Mouse (Mus musculus) ES-Bruce4 (cell line): ENCODE measurements around the gene Tubg2. TPM values are rescaled to one million over a fixed set of nuclear protein-coding genes. Genes with fewer than 3 reads are reported as not detected.

Experiments used
- H3K27ac ChIP-seq: 2 replicates; pipeline ENCODE4 v1.5.1; 2012; ENCODE audit warnings: low read length, inconsistent platforms; ENCODE audit not compliant: insufficient read depth
- H3K27me3 ChIP-seq: 2 replicates; pipeline ENCODE4 v1.6.1; 2012; ENCODE audit warnings: mild to moderate bottlenecking, low read length, inconsistent platforms; ENCODE audit not compliant: control insufficient read depth, poor library complexity, insufficient read depth, severe bottlenecking
- H3K36me3 ChIP-seq: 2 replicates; pipeline ENCODE4 v1.6.1; 2012; ENCODE audit warnings: inconsistent platforms, mild to moderate bottlenecking, low read length, moderate library complexity; ENCODE audit not compliant: control insufficient read depth, poor library complexity, insufficient read depth, severe bottlenecking
- H3K4me1 ChIP-seq: one replicate; pipeline ENCODE4 v1.8.1; 2011; ENCODE audit warnings: low read length; ENCODE audit not compliant: control insufficient read depth, insufficient read depth
- H3K4me3 ChIP-seq: 2 replicates; pipeline ENCODE4 v1.5.1; 2011; ENCODE audit warnings: low read depth, mild to moderate bottlenecking, low read length
- H3K9ac ChIP-seq: 2 replicates; pipeline ENCODE4 v1.6.1; 2012; ENCODE audit warnings: low read depth, mild to moderate bottlenecking, inconsistent platforms; ENCODE audit not compliant: poor library complexity, severe bottlenecking
- H3K9me3 ChIP-seq: replicated peaks from 2 replicates; pipeline ENCODE4 v1.6.1; 2012; ENCODE audit warnings: mild to moderate bottlenecking, low read length, inconsistent platforms; ENCODE audit not compliant: control insufficient read depth, poor library complexity, insufficient read depth, severe bottlenecking
- CTCF ChIP-seq: IDR thresholded peaks from one replicate; pipeline ENCODE4 v1.8.1; 2011; ENCODE audit warnings: low read depth, low read length
- EP300 ChIP-seq: IDR thresholded peaks from 2 replicates; pipeline ENCODE4 v1.6.1; 2011; ENCODE audit warnings: low read depth, low read length; ENCODE audit not compliant: insufficient read depth
- POLR2A ChIP-seq: IDR thresholded peaks from one replicate; pipeline ENCODE4 v1.8.1; 2011; ENCODE audit warnings: low read length; ENCODE audit not compliant: insufficient read depth
- polyA plus RNA-seq: library from polyadenylated mRNA; stranded (reverse); fragments of >200 nt; gene quantifications from 2 replicates; pipeline ENCODE4 v1.2.4, GENCODE M21; 2011; ENCODE audit warnings: low read depth; ENCODE audit not compliant: missing spikeins, insufficient read depth, insufficient read length

Tubg2 gene
- polyA plus RNA-seq, 1 experiment: 1.9 TPM

DNA sequence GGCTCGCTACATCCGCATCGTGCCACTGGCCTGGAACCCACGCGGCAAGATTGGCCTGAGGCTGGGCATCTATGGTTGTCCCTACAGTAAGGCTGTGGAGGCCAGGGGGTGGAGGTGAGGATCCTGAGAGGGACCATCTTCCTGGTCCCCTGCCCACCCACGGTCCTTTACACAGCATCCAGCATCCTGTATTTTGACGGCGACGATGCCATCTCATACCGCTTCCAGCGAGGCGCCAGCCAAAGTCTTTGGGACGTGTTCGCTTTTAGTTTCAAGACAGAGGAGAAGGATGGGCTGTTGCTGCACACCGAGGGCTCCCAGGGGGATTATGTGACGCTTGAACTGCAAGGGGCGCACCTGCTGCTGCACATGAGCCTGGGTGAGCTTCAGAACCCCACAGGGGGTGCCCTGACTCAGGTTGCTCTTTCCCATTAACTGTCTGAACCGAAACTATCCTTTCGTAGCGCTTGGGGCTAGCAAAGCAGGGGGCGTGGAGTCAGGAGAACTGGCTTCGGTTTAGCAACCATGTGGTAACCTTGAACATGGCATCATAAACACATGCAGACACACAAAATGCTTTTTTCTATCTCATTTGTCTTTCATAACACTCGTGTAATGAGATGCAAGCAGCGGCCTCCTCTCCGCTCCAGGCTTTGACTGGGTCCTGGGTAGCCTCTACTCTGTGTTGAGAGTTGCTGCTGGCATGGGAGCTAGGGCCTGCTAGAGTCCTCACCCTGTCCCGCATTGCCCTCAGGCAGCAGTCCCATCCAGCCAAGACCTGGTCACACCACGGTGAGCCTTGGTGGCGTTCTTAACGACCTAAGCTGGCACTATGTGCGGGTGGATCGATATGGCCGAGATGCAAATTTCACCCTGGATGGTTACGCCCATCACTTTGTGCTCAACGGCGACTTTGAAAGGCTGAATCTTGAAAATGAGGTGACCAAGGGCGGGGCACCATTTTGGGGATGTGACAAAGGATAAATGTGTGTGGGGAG lies 22.7 kb downstream of the Tubg2 start:
- no peaks in the 10 kb centered on the region for H3K36me3 ChIP-seq
- H3K27me3 ChIP-seq: peaks cover 4% of the 10 kb centered on the region; the same call in 1 of the 2 replicates
- no peaks in the 10 kb centered on the region for H3K9me3 ChIP-seq
- TF ChIP-seq EP300: no peak
- no peak for TF ChIP-seq CTCF
- no peak for TF ChIP-seq POLR2A
- H3K4me3 ChIP-seq: no peak overlapping the region
- H3K27ac ChIP-seq: no peak overlapping the region
- H3K4me1 ChIP-seq: no peaks in the 10 kb centered on the region
- no peak overlapping the region for H3K9ac ChIP-seq

DNA sequence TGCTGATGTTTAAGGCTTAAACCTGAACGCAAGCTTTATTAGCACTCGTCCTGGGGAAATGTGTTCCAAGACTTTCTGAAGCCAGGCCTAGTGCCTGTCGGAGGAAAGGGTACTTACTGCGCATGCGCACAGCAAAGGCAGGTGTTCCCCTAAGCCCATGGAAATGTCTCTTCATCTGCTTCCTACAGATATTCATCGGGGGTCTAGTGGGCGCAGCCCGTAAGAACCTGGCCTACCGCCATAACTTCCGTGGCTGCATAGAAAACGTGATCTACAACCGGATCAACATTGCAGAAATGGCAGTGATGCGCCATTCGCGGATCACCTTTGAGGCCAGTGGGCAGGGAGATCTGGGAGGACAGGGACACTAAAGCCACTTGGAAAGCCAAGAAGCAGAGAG lies 23.6 kb downstream of the Tubg2 start:
- Histone ChIP-seq H3K9ac (no peak overlapping the region), H3K36me3 (no peaks in the 10 kb centered on the region), H3K4me1 (no peaks in the 10 kb centered on the region), H3K27ac (no peak overlapping the region), H3K4me3 (no peak overlapping the region), H3K27me3 (peaks cover 3% of the 10 kb centered on the region; the same call in 1 of the 2 replicates), H3K9me3 (no peaks in the 10 kb centered on the region)
- TF ChIP-seq EP300 (no peak), POLR2A (no peak), CTCF (no peak)

GRCm38 (mm10) chr11:101180261-101180660 lies 24.6 kb downstream of the Tubg2 start:
- Histone ChIP-seq H3K27me3 (0 out of 2 replicates have a peak, but pooled peaks cover under 1% of the 10 kb centered on the region), H3K9me3 (no peaks in the 10 kb centered on the region), H3K27ac (no peak overlapping the region), H3K4me3 (no peak overlapping the region), H3K4me1 (no peaks in the 10 kb centered on the region), H3K9ac (no peak overlapping the region), H3K36me3 (no peaks in the 10 kb centered on the region)
- TF ChIP-seq CTCF (no peak), EP300 (no peak), POLR2A (no peak)

DNA sequence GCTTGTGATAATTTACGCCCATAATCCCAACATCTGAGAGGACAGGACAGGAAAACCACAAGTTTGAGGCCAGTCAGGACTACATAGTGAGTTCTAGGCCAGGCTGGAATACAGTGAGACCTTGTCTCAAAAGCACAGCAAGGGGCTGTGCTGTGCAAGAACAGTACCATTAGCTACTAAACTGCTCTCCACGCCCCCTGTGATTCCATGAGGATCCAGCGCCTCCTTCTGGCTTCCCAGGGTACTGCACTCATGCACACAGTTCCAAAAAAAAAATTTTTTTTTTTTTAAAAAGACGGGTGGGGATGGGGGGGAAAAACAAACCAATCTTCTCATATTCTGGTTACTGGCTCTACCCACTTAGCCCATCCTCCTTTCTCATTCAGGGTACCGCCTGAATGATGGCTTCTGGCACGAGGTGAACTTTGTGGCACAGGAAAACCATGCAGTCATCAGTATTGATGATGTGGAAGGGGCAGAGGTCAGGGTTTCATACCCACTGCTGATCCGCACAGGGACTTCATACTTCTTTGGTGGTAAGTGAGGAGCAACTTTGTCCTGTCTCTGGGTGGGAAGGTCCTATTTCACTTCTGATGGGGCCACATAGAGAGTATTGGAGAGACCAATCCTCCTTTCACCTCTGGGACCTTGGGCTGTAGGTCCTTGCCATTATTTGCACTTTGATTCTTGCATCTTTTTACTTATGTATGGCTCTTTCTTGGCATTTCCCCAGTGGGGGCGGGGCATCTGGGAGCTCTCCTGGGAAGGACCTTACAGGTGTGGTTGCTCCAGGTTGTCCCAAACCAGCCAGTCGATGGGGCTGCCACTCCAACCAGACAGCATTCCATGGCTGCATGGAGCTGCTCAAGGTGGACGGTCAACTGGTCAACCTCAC lies 25.4 kb downstream of the Tubg2 start:
- Histone ChIP-seq H3K9me3 (no peaks in the 10 kb centered on the region), H3K4me1 (no peaks in the 10 kb centered on the region), H3K9ac (no peak overlapping the region), H3K27me3 (no peaks in the 10 kb centered on the region), H3K27ac (no peak overlapping the region), H3K36me3 (no peaks in the 10 kb centered on the region), H3K4me3 (no peak overlapping the region)
- TF ChIP-seq EP300 (no peak), CTCF (peak; percentile 76), POLR2A (no peak)

GRCm38 (mm10) chr11:101181961-101182360 lies 26.3 kb downstream of the Tubg2 start:
- Histone ChIP-seq H3K9me3 (no peaks in the 10 kb centered on the region), H3K4me1 (no peaks in the 10 kb centered on the region), H3K36me3 (no peaks in the 10 kb centered on the region), H3K4me3 (no peak overlapping the region), H3K9ac (no peak overlapping the region), H3K27ac (no peak overlapping the region), H3K27me3 (no peaks in the 10 kb centered on the region)
- TF ChIP-seq POLR2A: no peak
- TF ChIP-seq EP300: no peak
- no peak for TF ChIP-seq CTCF
